Mouse (Mus musculus) embryonic facial prominence, embryonic 12.5 days (tissue): ENCODE measurements at regions not wholly inside any gene's neighbourhood (a gene's known extent, or its start where the extent isn't known, plus 50 kb on each side); places are given as distances from the start of the nearest gene placed in this dataset.

Source experiments
- ATAC-seq: fragments of 200-750 bp; cut with Nextera tagmentation; 2 replicates; pipeline ENCODE4 v1.8.0; 2017; ENCODE audit not compliant: insufficient number of reproducible peaks, insufficient read depth, low FRiP score, low TSS enrichment
- H3K27ac ChIP-seq: fragments of 300-500 bp; sonication (generic); 2 replicates; pipeline ENCODE4 v1.5.1; 2016; ENCODE audit warnings: mild to moderate bottlenecking
- H3K27me3 ChIP-seq: fragments of 300-500 bp; sonication (generic); 2 replicates; pipeline ENCODE4 v1.6.1; 2016; ENCODE audit warnings: mild to moderate bottlenecking, moderate library complexity
- H3K36me3 ChIP-seq: fragments of 300-500 bp; sonication (generic); 2 replicates; pipeline ENCODE4 v1.6.1; 2016; ENCODE audit warnings: mild to moderate bottlenecking
- H3K4me1 ChIP-seq: fragments of 300-500 bp; sonication (generic); 2 replicates; pipeline ENCODE4 v1.6.1; 2016
- H3K4me2 ChIP-seq: fragments of 300-500 bp; sonication (generic); replicated peaks from 2 replicates; pipeline ENCODE4 v1.6.1; 2016; ENCODE audit warnings: mild to moderate bottlenecking, moderate library complexity
- H3K4me3 ChIP-seq: fragments of 300-500 bp; sonication (generic); 2 replicates; pipeline ENCODE4 v1.5.1; 2016; ENCODE audit warnings: mild to moderate bottlenecking
- H3K9ac ChIP-seq: fragments of 300-500 bp; sonication (generic); 2 replicates; pipeline ENCODE4 v1.6.1; 2016; ENCODE audit warnings: mild to moderate bottlenecking, moderate library complexity
- H3K9me3 ChIP-seq: fragments of 300-500 bp; sonication (generic); 2 replicates; pipeline ENCODE4 v1.6.1; 2016; ENCODE audit warnings: mild to moderate bottlenecking, moderate library complexity
- WGBS: fragments of 180-500 bp; shearing (Covaris S2); methylation state at CpG from one replicate; pipeline ENCODE4 v1.1.7; 2016; 5-methylcytosine and 5-hydroxymethylcytosine counted together

DNA sequence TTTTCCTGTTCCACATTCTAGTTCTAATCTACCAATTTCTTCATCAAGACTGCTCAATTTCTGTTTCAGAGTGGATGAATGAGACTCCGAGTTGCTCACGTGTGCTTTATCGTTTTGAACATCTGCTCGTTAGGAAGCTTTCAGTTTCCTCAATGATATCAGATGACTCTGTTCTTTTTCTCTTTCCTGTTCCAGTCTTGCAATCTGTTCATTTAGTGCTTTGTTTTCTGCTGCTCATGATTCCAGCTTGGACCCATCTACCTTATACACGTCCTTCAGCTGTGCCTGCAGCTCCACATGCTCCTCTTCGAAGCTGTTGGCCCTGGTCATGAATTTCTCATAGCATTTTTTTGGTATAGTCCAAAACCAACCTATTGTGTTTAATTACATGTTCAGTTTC lies 99.1 kb upstream of the Gm17728 start:
- no peak for ATAC-seq
- Histone ChIP-seq H3K27ac (no peak overlapping the region), H3K9me3 (no peaks in the 10 kb centered on the region), H3K4me1 (no peaks in the 10 kb centered on the region), H3K4me3 (no peak overlapping the region), H3K4me2 (no peak overlapping the region), H3K9ac (no peak overlapping the region), H3K36me3 (no peaks in the 10 kb centered on the region), H3K27me3 (no peaks in the 10 kb centered on the region)
- 70% methylated on average over 6 of the region's 6 CpGs for WGBS

DNA sequence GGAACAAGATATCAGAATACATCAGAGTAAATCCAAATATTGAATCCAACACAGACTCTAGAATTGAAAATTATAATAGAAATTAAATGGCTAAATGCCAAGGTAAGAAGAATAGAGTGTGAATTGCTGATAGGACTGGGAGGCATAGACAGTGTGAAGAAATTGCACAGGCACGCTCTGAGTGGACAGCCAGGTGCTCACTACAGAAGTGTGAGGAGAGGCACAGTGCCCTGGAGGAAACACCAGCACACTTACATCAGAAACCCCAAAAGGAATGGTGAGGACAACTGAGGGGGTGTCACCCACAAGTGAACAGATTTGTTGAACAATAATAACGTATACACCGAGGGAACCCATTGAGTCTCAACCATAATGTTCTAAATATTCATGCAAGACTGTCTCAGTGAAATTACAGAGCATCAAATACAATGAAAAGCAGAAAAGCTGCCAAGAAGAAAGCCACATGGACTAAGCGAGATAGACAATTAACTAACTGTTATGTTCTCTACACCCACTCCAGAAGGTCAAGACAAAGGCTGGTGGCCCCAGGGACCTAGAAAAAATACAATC lies 92.9 kb upstream of the Gm17728 start:
- no peak overlapping the region for H3K4me3 ChIP-seq
- no peak overlapping the region for H3K4me2 ChIP-seq
- H3K27ac ChIP-seq = no peak overlapping the region
- 82% methylated on average over 4 of the region's 4 CpGs for WGBS
- no peaks in the 10 kb centered on the region for H3K9me3 ChIP-seq
- no peaks in the 10 kb centered on the region for H3K27me3 ChIP-seq
- no peak overlapping the region for H3K9ac ChIP-seq
- H3K36me3 ChIP-seq = no peaks in the 10 kb centered on the region
- ATAC-seq = no peak
- H3K4me1 ChIP-seq = no peaks in the 10 kb centered on the region

DNA sequence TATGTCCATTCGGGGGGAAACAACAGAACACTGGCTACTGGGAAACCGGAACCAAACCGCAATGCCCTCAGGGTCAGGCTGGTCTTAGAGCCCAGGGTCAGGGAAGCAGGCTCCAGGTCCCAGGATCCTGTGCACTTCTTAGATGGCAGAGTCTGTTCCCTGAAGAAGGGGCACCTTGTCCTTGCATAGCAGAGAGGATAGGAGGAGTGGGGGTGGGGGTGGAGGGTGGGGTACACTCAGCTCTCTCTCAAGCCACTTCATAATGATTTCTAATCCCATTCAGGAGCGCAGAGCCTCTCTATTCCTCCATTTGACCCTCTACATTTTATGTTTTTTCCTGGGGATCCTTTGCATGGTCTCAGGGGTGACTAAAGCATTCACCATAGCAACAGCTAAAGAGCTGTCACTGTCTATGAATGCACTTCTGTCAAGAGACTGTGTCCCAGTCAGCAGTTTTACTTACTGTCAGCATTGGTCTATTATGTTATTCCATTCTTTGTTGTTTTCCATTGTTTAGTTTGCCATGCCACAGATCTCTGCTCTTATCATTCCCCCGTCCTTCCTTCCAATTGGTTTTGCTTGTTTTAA lies 64.2 kb upstream of the Gm17728 start:
- H3K4me2 ChIP-seq = no peak overlapping the region
- H3K36me3 ChIP-seq = no peaks in the 10 kb centered on the region
- H3K9ac ChIP-seq = no peak overlapping the region
- 73% methylated on average over 5 of the region's 5 CpGs for WGBS
- H3K9me3 ChIP-seq = no peaks in the 10 kb centered on the region
- no peak overlapping the region for H3K4me3 ChIP-seq
- no peak overlapping the region for H3K27ac ChIP-seq
- ATAC-seq = no peak
- no peaks in the 10 kb centered on the region for H3K4me1 ChIP-seq
- H3K27me3 ChIP-seq = no peaks in the 10 kb centered on the region
